23 mouse cellular contexts compared by ENCODE assay signal in genomic region chr16:33482309-33482708, GRCm38 (mm10). TPM values are rescaled to one million over a fixed set of nuclear protein-coding genes. Genes with fewer than 3 reads are reported as not detected.
"Had no signal": no experiment of that assay in that cellular context is flagged by ENCODE, and none has a peak within 500 bp of the region (broad histone marks: within the 10 kb centered on the region; RNA-seq: fewer than 3 reads in every experiment).

No protein-coding gene starts in this region.

- H3K27me3 ChIP-seq: heart, embryonic 13.5 days; heart, embryonic 15.5 days; hindbrain, embryonic 12.5 days; intestine, embryonic 15.5 days; limb, embryonic 12.5 days; liver, embryonic 13.5 days; liver, embryonic 15.5 days had no signal

- H3K9ac ChIP-seq: heart, embryonic 13.5 days; heart, embryonic 15.5 days; hindbrain, embryonic 12.5 days; hindbrain, embryonic 14.5 days; intestine, embryonic 15.5 days; limb, embryonic 12.5 days; liver, embryonic 13.5 days; liver, embryonic 15.5 days; liver, postnatal 0 days had no signal

- H3K4me3 ChIP-seq: gastrocnemius, adult 2 months; heart, embryonic 13.5 days; heart, embryonic 15.5 days; hindbrain, embryonic 10.5 days; hindbrain, embryonic 12.5 days; intestine, embryonic 15.5 days; layer of hippocampus, adult 2 months; left cerebral cortex, adult 2 months; limb, embryonic 10.5 days; limb, embryonic 12.5 days; liver, embryonic 13.5 days; liver, embryonic 15.5 days had no signal

- H3K4me1 ChIP-seq: heart, embryonic 15.5 days; hindbrain, embryonic 10.5 days; hindbrain, embryonic 12.5 days; intestine, embryonic 15.5 days; limb, embryonic 10.5 days; limb, embryonic 12.5 days; liver, embryonic 13.5 days; liver, embryonic 15.5 days had no signal

- DNase-seq: gastrocnemius, adult 2 months; gastrocnemius, postnatal 10 days; gastrocnemius, postnatal 25 days; kidney, adult 18-20 months; kidney, adult 8-10 months; kidney, postnatal 10 days; kidney, postnatal 25 days; kidney, postnatal 4 days; liver; liver, embryonic 13.5 days; liver, postnatal 0 days had no signal

- H3K9me3 ChIP-seq: heart, embryonic 13.5 days; heart, embryonic 15.5 days; hindbrain, embryonic 12.5 days; intestine, embryonic 15.5 days; limb, embryonic 10.5 days; limb, embryonic 12.5 days; liver, embryonic 13.5 days; liver, embryonic 15.5 days had no signal

- H3K27ac ChIP-seq: gastrocnemius, adult 2 months; heart, embryonic 13.5 days; heart, embryonic 15.5 days; hindbrain, embryonic 10.5 days; hindbrain, embryonic 12.5 days; hindbrain, embryonic 14.5 days; intestine, embryonic 15.5 days; layer of hippocampus, adult 2 months; left cerebral cortex, adult 2 months; limb, embryonic 10.5 days; limb, embryonic 12.5 days; liver, embryonic 13.5 days; liver, embryonic 15.5 days had no signal

RNA-seq across cellular contexts. Expression of gene Slc12a8, which starts 34.8 kb away (rescaled TPM):
- total RNA-seq: granulocyte monocyte progenitor cell, adult 5-6 weeks had no signal
